Mouse (Mus musculus): ENCODE results near the gene Slc26a1. TPM values are rescaled to one million over a fixed set of nuclear protein-coding genes. Genes with fewer than 3 reads are reported as not detected.

Slc26a1 gene
- polyA plus RNA-seq, 1 experiment from 2014 or later, result 0.62 TPM

DNA sequence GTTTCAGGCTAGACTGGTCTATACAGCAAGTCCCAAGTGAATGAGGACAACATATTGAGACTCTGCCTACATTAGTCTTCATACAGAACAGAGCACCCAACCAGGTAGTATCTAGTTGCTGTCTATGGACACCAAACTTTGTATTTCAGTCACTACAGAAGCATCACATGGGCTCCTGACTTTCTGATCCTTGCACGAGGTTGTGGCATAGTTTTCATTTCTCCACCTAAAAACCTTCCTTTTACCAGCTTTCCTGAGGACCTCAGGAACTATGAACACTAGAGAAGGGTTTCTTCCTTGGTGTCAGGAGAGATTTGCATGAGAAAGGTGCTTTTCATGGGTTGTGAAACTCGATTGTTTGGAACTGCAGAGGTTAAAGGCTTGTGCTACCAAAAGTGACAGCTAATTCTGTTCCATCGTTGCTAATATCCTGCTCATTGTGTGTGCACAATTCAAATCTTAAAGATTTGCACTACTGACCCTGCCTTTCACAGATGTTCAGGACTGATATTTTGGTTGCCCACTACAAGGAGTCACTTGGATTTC is 6.9 kb downstream of the Slc26a1 start:
- Histone ChIP-seq H3K27me3 (replicated peaks) (peaks cover 15% of the 10 kb centered on the region), H3K9ac (peak overlapping the region; percentile 87), H3K4me3 (peak overlapping the region; percentile 66), H3K36me3 (peaks cover 24% of the 10 kb centered on the region), H3K4me1 (peaks cover 20% of the 10 kb centered on the region), H3K27ac (replicated peaks) (peak overlapping the region; percentile 88), H3K9me3 (no peaks in the 10 kb centered on the region), H3K4me2 (peak overlapping the region; percentile 80)
- 19% methylated on average over 3 of the region's 3 CpGs for WGBS
- ATAC-seq (ENCODE audit: extremely low read depth, insufficient number of reproducible peaks, low FRiP score, low TSS enrichment), result no peak

DNA sequence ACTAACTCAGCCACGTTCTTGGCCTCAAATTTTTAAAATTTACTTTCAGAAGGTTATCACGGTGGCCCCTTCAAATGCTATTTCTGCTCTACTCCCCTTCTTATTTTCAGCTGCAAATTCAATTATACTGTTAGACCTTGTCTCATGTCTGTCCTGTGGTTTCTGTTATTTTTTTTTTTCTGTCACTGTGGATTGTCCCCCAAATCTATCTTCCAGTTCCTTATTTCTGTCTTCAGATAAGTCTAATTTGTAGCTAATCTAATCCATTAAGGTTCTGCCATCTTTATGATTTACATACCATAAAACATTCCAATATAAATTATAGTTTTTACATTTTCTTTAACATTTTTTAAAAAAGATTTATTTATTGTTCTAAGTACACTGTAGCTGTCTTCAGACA is 8.0 kb downstream of the Slc26a1 start:
- Histone ChIP-seq H3K27me3 (replicated peaks) (peaks cover 15% of the 10 kb centered on the region), H3K4me3 (no peak overlapping the region), H3K4me1 (peaks cover 20% of the 10 kb centered on the region), H3K9me3 (no peaks in the 10 kb centered on the region), H3K9ac (no peak overlapping the region), H3K4me2 (no peak overlapping the region), H3K36me3 (peaks cover 13% of the 10 kb centered on the region), H3K27ac (replicated peaks) (no peak overlapping the region)
- 74% methylated on average over 2 of the region's 2 CpGs for WGBS
- no peak for ATAC-seq (ENCODE audit: extremely low read depth, insufficient number of reproducible peaks, low FRiP score, low TSS enrichment)

DNA sequence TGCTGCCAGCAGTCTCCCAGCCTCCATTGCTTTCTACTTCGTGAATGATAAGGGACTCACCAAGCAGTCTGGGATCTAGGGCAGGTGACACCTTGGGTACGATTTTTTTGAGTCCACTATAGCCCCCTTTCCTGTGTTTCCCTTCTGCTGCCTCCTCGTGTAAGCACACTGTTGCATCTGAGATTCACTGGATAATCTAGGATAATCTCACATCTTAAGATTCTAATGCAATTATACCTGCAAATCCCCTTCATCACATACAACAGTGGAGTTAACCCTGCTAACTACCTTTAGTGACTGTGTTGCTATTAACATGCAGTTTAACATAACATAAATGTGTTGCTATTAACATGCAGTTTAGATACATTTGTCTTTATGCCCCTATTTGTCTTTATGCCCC is 10.3 kb downstream of the Slc26a1 start:
- no peak for ATAC-seq (ENCODE audit: extremely low read depth, insufficient number of reproducible peaks, low FRiP score, low TSS enrichment)
- Histone ChIP-seq H3K27me3 (replicated peaks) (peaks cover 15% of the 10 kb centered on the region), H3K4me3 (no peak overlapping the region), H3K36me3 (no peaks in the 10 kb centered on the region), H3K4me2 (no peak overlapping the region), H3K9ac (no peak overlapping the region), H3K9me3 (no peaks in the 10 kb centered on the region), H3K4me1 (peaks cover 18% of the 10 kb centered on the region), H3K27ac (replicated peaks) (no peak overlapping the region)
- 28% methylated on average over 3 of the region's 3 CpGs for WGBS

DNA sequence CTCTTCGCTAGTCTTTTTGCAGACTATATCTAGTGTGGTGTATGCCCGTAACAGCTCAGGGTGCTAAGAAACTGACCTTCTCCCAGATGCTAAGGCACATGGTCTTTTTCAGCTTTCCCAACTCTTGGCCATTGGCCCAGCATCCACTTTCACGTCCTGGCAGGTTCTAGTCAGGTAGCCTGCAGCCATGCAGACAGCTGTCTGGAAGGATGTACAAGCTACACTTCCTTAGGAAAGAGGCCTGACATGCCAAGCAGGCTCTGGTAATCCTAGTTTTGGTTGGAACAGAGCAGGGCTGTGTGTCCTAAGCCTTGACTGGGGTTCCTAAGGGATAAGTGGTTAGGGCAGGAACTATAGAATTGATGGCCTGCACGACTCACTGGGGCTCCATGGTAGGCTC is 12.6 kb downstream of the Slc26a1 start:
- Histone ChIP-seq H3K27me3 (replicated peaks) (peaks cover 15% of the 10 kb centered on the region), H3K4me2 (no peak overlapping the region), H3K9ac (no peak overlapping the region), H3K9me3 (no peaks in the 10 kb centered on the region), H3K36me3 (peaks cover 5% of the 10 kb centered on the region; the same call in 1 of the 2 replicates), H3K4me3 (no peak overlapping the region), H3K27ac (replicated peaks) (no peak overlapping the region), H3K4me1 (peaks cover 15% of the 10 kb centered on the region)
- ATAC-seq (ENCODE audit: extremely low read depth, insufficient number of reproducible peaks, low FRiP score, low TSS enrichment), result no peak
- 77% methylated on average over 4 of the region's 4 CpGs for WGBS

DNA sequence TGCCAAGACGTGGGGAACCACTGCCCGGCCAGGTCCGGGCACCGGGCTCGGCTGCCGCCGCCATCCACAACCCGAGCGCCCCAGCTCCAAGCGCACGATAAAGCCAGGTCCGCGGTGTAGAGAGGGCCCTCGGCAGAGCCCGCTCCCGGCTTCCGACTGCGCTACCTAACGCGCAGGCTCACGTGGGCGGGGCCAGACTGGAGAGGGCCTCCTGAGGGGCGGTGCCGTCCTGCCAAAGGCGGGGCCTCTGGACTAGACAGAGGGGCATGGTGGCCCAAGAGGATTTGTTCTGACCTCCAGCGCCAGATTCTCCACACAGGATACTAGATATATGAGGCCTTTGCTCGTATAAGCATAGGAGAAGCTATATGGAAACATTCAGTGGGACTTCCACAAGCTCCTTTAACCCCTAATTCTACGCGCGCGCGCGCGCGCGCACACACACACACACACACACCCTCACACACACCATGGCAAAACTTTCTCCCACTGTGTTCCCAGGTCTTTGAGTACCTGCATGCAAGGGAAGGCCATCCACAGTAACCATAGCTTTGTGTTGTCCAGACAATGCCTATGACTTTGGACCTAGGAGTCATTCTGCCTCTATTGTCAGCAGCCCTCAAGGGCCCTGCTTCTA is 14.6 kb downstream of the Slc26a1 start:
- H3K4me2 ChIP-seq, result peak overlapping the region; percentile 95
- H3K27me3 ChIP-seq (replicated peaks), result peaks cover 15% of the 10 kb centered on the region
- H3K4me3 ChIP-seq, result peak overlapping the region; percentile 74
- peak; percentile 99 for ATAC-seq (ENCODE audit: extremely low read depth, insufficient number of reproducible peaks, low FRiP score, low TSS enrichment)
- peaks cover 25% of the 10 kb centered on the region for H3K36me3 ChIP-seq
- no peaks in the 10 kb centered on the region for H3K9me3 ChIP-seq
- 11% methylated on average over 36 of the region's 36 CpGs for WGBS
- H3K27ac ChIP-seq (replicated peaks), result peak overlapping the region; percentile 21; the same call in 1 of the 2 replicates
- H3K9ac ChIP-seq, result peak overlapping the region; percentile 89
- H3K4me1 ChIP-seq, result peaks cover 15% of the 10 kb centered on the region

DNA sequence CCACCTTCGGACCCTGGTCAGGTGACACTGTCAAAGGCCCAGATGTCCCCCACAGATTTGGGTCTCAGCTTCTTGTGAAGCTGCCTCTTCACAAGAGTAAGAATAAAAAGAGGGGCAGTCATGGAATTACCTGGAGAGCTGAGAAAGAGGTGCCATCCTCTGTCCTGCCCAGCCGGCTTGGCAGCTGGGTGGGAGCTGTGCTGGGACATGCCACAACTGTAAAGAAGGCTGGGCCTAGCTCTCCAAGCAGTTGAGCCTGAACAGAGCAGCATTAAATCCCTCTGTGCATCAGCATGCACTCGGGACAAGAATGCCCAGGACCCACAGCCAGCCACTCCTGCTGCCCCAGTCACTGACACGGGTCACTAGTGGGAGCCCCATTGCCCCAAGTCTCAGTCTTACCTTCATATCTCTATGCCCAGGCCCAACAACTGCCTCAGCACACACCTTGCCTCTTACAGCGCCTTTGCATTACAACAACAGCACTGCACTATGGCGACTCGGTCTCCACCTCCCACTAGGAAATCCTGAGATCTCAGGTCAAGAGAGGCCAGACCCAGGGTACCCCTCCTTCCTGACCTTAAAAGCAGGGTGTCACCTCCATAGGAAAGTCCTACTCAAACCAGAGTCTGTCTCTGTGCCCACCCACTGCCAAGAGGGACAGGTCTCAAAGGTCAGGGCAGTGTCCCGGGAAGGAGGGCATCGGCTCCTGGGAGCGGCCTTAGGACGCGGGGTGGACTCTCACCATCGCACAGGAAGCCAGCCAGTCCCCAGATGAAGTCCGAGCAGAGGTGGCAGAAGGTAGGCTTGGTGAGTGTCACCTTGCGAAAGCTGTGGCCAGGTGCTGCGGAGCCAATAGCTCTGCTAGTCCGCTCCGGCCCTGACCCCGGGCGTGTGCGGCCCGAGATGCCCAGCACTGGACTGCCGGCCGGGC is 15.4 kb downstream of the Slc26a1 start, which contains the start of gene Idua:
Gene Idua, plus strand, starts transcription at position 634 of the 934 bp plus-strand sequence.
- WGBS, result 13% methylated on average over 24 of the region's 24 CpGs

DNA sequence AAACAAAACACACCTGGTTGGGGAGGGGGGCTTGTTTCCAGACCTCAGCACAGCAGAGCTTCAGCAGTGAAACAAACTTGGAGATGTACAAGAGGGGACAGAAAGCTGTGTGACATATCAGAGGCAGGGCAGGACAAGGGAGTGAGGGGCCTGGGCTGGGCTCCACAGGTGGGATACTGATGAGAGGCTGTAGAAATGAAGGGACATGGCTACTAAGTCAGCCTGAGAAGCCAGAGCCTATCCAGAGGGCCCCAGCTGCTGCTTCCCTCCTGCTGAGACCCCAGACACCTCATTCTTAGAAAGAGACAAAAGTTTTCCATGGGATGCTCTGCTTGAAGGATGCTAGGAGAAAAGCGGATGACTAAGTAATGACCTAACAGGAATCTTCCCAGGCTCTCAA is 16.8 kb downstream of the Slc26a1 start:
- no peak for ATAC-seq (ENCODE audit: extremely low read depth, insufficient number of reproducible peaks, low FRiP score, low TSS enrichment)
- H3K9ac ChIP-seq, result peak overlapping the region; percentile 89; the same call in 1 of the 2 replicates
- peaks cover 46% of the 10 kb centered on the region for H3K36me3 ChIP-seq
- H3K27ac ChIP-seq (replicated peaks), result no peak overlapping the region
- 81% methylated on average over 1 of the region's 1 CpGs for WGBS
- H3K4me2 ChIP-seq, result no peak overlapping the region
- H3K4me1 ChIP-seq, result peaks cover 15% of the 10 kb centered on the region
- H3K27me3 ChIP-seq (replicated peaks), result no peaks in the 10 kb centered on the region
- H3K4me3 ChIP-seq, result no peak overlapping the region
- H3K9me3 ChIP-seq, result no peaks in the 10 kb centered on the region

More for the DNA sequence above, 15.4 kb downstream of the Slc26a1 start, which contains the start of gene Idua:
- peaks cover 15% of the 10 kb centered on the region for H3K4me1 ChIP-seq
- peak within 1 kb of the TSS; percentile 21; the same call in 1 of the 2 replicates for H3K27ac ChIP-seq (replicated peaks)
- H3K9me3 ChIP-seq, result no peaks in the 10 kb centered on the region
- H3K4me2 ChIP-seq, result peak within 1 kb of the TSS; percentile 95
- 0 out of 2 replicates have a peak, but pooled peaks have one; percentile 2 for ATAC-seq (ENCODE audit: extremely low read depth, insufficient number of reproducible peaks, low FRiP score, low TSS enrichment)
- H3K4me3 ChIP-seq, result peak within 1 kb of the TSS; percentile 74
- H3K27me3 ChIP-seq (replicated peaks), result peaks cover 10% of the 10 kb centered on the region
- peak within 1 kb of the TSS; percentile 89 for H3K9ac ChIP-seq
- peaks cover 33% of the 10 kb centered on the region for H3K36me3 ChIP-seq

DNA sequence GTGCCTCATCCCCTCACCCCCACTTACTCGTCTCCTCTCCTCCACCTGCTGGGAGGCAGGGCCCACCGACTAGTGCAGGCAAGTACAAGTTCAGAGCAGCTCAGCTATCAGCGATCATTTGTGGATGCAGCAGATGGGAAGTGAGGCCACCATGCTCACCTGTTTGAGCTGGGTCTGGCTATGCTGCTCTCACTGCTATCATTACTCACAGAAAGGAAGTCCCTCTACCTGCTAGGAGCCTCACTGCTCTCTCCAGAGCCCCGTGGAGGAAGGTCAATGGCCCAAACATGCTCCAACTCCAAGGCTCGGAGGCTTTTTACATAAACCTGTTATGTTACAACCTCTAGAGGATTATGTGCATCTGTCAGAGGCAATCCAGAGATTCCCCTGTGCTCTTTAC is 18.0 kb downstream of the Slc26a1 start:
- peaks cover 58% of the 10 kb centered on the region for H3K36me3 ChIP-seq

DNA sequence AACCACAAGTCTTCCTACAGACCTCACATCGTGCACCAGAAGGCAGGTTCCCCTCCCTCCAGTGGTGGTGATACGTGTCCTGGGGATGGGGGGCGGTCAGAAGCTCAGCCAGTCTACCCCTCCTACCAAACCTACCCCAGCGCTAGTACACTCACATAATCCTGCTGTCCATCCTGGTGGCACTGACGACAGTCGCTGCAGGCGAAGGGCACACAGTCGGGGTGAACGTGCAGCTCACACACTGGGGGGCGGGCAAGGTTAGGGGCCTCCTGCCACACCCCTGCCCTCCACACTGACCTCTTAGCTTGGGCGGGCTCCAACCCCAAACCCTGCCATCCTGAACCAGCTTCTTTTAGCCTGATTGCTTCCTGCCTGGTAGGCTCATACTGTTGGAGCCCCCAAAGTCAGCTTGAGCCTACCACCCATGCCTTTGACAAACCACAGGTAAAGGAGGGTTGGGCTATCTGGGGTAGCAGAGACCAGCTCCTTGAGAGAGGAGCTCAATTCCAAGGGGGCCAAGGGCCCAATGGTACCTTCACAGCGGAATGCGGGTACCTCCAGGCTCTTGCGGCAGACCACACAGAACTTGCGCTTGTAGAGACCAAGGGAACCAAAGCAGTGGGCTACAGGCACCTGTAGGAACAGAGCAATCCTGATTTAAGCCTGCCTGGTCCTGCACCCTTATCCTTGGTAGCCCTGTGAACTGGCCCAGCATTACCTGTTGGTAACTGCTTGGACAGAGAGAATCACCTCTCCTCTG is 19.3 kb downstream of the Slc26a1 start:
- no peak overlapping the region for H3K27ac ChIP-seq (replicated peaks)
- peaks cover 14% of the 10 kb centered on the region for H3K4me1 ChIP-seq
- no peaks in the 10 kb centered on the region for H3K9me3 ChIP-seq
- H3K9ac ChIP-seq, result no peak overlapping the region
- peaks cover 71% of the 10 kb centered on the region for H3K36me3 ChIP-seq
- no peak overlapping the region for H3K4me2 ChIP-seq
- ATAC-seq (ENCODE audit: extremely low read depth, insufficient number of reproducible peaks, low FRiP score, low TSS enrichment), result no peak
- 90% methylated on average over 15 of the region's 15 CpGs for WGBS
- no peaks in the 10 kb centered on the region for H3K27me3 ChIP-seq (replicated peaks)
- H3K4me3 ChIP-seq, result no peak overlapping the region

More for the DNA sequence above, 18.0 kb downstream of the Slc26a1 start:
- H3K4me2 ChIP-seq, result no peak overlapping the region
- WGBS, result 72% methylated on average over 5 of the region's 5 CpGs
- H3K4me3 ChIP-seq, result no peak overlapping the region
- no peaks in the 10 kb centered on the region for H3K9me3 ChIP-seq
- 0 out of 2 replicates have a peak overlapping the region, but pooled peaks have one; percentile 14 for H3K9ac ChIP-seq
- no peak for ATAC-seq (ENCODE audit: extremely low read depth, insufficient number of reproducible peaks, low FRiP score, low TSS enrichment)
- H3K27ac ChIP-seq (replicated peaks), result no peak overlapping the region
- H3K27me3 ChIP-seq (replicated peaks), result no peaks in the 10 kb centered on the region
- H3K4me1 ChIP-seq, result peaks cover 15% of the 10 kb centered on the region

DNA sequence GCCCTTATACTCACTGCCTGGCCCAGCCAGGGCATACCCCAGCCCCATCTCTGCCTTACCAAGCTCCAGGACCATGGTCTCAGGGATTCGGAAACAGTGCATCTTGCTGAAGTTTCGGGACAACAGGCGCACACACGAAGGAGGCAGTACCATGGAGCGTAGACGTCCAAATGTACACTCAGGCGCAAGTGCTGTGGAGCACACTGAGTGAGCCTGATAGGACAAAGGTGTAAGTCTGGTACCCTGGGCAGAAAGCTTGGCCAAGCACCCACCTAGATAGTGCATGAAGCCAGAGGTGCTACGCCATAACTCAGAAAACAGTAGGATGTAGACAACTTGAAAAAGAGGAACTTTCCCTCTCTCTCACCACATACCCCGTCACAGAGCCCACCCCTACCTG is 20.0 kb downstream of the Slc26a1 start:
- 90% methylated on average over 9 of the region's 9 CpGs for WGBS
- Histone ChIP-seq H3K4me1 (peaks cover 11% of the 10 kb centered on the region), H3K27me3 (replicated peaks) (no peaks in the 10 kb centered on the region), H3K27ac (replicated peaks) (no peak overlapping the region), H3K9me3 (no peaks in the 10 kb centered on the region), H3K9ac (no peak overlapping the region), H3K4me2 (no peak overlapping the region), H3K4me3 (no peak overlapping the region), H3K36me3 (peaks cover 76% of the 10 kb centered on the region)
- no peak for ATAC-seq (ENCODE audit: extremely low read depth, insufficient number of reproducible peaks, low FRiP score, low TSS enrichment)
